ENCODE assay signal across 7 mouse cellular contexts in genomic region chr16:91728123-91729065, GRCm38 (mm10). TPM values are rescaled to one million over a fixed set of nuclear protein-coding genes. Genes with fewer than 3 reads are reported as not detected.
DNase-seq lines count a peak whose midpoint lies in the region; ATAC-seq and TF ChIP-seq lines count a peak whose summit lies in the region.

Gene Cryzl1, minus strand, starts transcription at chr16:91728975.

- no peaks in the 10 kb centered on the region for H3K27me3 ChIP-seq in embryonic facial prominence, embryonic 10.5 days (replicated peaks; ENCODE audit: low read depth, poor library complexity, severe bottlenecking)
- H3K27me3 ChIP-seq in intestine, postnatal 0 days (replicated peaks; ENCODE audit: control insufficient read depth, insufficient read depth, low read length): no peaks in the 10 kb centered on the region
- H3K27me3 ChIP-seq in midbrain, embryonic 12.5 days: no peaks in the 10 kb centered on the region
- H3K27me3 ChIP-seq in small intestine, adult 2 months (ENCODE audit: control insufficient read depth, insufficient read depth, low read length): no peaks in the 10 kb centered on the region

- peak within 1 kb of the TSS; percentile 95 for H3K27ac ChIP-seq in embryonic facial prominence, embryonic 10.5 days (replicated peaks)
- peak within 1 kb of the TSS; percentile 81 for H3K27ac ChIP-seq in intestine, postnatal 0 days (ENCODE audit: low read depth, low read length)
- peak within 1 kb of the TSS; percentile 96 for H3K27ac ChIP-seq in midbrain, embryonic 12.5 days (replicated peaks)
- peak within 1 kb of the TSS; percentile 87 for H3K27ac ChIP-seq in small intestine, adult 2 months (ENCODE audit: insufficient read depth, low read depth, low read length)

- 1% methylated on average over 46 of the region's 46 CpGs for WGBS in embryonic facial prominence, embryonic 10.5 days
- under 1% methylated on average over 46 of the region's 46 CpGs for WGBS in intestine, postnatal 0 days
- 1% methylated on average over 46 of the region's 46 CpGs for WGBS in midbrain, embryonic 12.5 days
- WGBS in small intestine, adult 2 months: under 1% methylated on average over 46 of the region's 46 CpGs

- TF ChIP-seq POLR2A in small intestine, adult 2 months (IDR thresholded peaks at IDR 0.05; ENCODE audit: low read depth, low read length): peak; percentile 73; the same call in 1 of the 2 replicates

- H3K4me3 ChIP-seq in embryonic facial prominence, embryonic 10.5 days: peak within 1 kb of the TSS; percentile 95
- H3K4me3 ChIP-seq in intestine, postnatal 0 days (ENCODE audit: low read depth, low read length): peak within 1 kb of the TSS; percentile 88
- H3K4me3 ChIP-seq in midbrain, embryonic 12.5 days: peak within 1 kb of the TSS; percentile 96
- peak within 1 kb of the TSS; percentile 98 for H3K4me3 ChIP-seq in small intestine, adult 2 months (ENCODE audit: low read depth, low read length)

- peak; percentile 95 for ATAC-seq in intestine, postnatal 0 days
- peak; percentile 95 for ATAC-seq in midbrain, embryonic 12.5 days (ENCODE audit: low FRiP score, low read depth)

- H3K9ac ChIP-seq in intestine, postnatal 0 days (ENCODE audit: low read depth, low read length): peak within 1 kb of the TSS; percentile 78
- peak within 1 kb of the TSS; percentile 97 for H3K9ac ChIP-seq in midbrain, embryonic 12.5 days (replicated peaks)

- peak; percentile 98 for DNase-seq in adrenal gland, postnatal 10 days
- DNase-seq in embryonic facial prominence, embryonic 10.5 days (ENCODE audit: low spot score): peak; percentile 97
- DNase-seq in gonadal fat pad, adult 2 months (ENCODE audit: low read depth): peak; percentile 97
- peak; percentile 99 for DNase-seq in left cerebral cortex, postnatal 4 days

- H3K4me1 ChIP-seq in embryonic facial prominence, embryonic 10.5 days: peaks cover 31% of the 10 kb centered on the region
- no peaks in the 10 kb centered on the region for H3K4me1 ChIP-seq in intestine, postnatal 0 days (replicated peaks; ENCODE audit: control insufficient read depth, insufficient read depth, low read length)
- H3K4me1 ChIP-seq in midbrain, embryonic 12.5 days: peaks cover 31% of the 10 kb centered on the region
- H3K4me1 ChIP-seq in small intestine, adult 2 months (ENCODE audit: control insufficient read depth, insufficient read depth, insufficient read length, low read length): peaks cover 7% of the 10 kb centered on the region

- intact Hi-C loops in left cerebral cortex, postnatal 4 days (cut with DNase I): no loop called here

- peaks cover 8% of the 10 kb centered on the region; the same call in 1 of the 2 replicates for H3K36me3 ChIP-seq in embryonic facial prominence, embryonic 10.5 days (replicated peaks)
- peaks cover 5% of the 10 kb centered on the region; the same call in 1 of the 2 replicates for H3K36me3 ChIP-seq in intestine, postnatal 0 days (ENCODE audit: control insufficient read depth, insufficient read depth)
- H3K36me3 ChIP-seq in midbrain, embryonic 12.5 days: no peaks in the 10 kb centered on the region; the same call in 1 of the 2 replicates
- no peaks in the 10 kb centered on the region for H3K36me3 ChIP-seq in small intestine, adult 2 months (ENCODE audit: control insufficient read depth, insufficient read depth, low read length)

- peak within 1 kb of the TSS; percentile 93 for H3K4me2 ChIP-seq in intestine, postnatal 0 days (replicated peaks; ENCODE audit: low read depth)
- H3K4me2 ChIP-seq in midbrain, embryonic 12.5 days (replicated peaks): peak within 1 kb of the TSS; percentile 77

- no peaks in the 10 kb centered on the region for H3K9me3 ChIP-seq in embryonic facial prominence, embryonic 10.5 days
- no peaks in the 10 kb centered on the region for H3K9me3 ChIP-seq in intestine, postnatal 0 days (ENCODE audit: control insufficient read depth)
- H3K9me3 ChIP-seq in midbrain, embryonic 12.5 days: no peaks in the 10 kb centered on the region

- TF ChIP-seq CTCF in intestine, postnatal 0 days (IDR thresholded peaks at IDR 0.05; ENCODE audit: low read depth): no peak
- no peak for TF ChIP-seq CTCF in small intestine, adult 2 months (IDR thresholded peaks at IDR 0.05; ENCODE audit: extremely low read depth, insufficient read length, insufficient replicate concordance, low read depth, low read length)

RNA-seq across cellular contexts. Expression of gene Cryzl1, which starts in this region (rescaled TPM):
- total RNA-seq in adrenal gland, postnatal 10 days (2021): 10 to 100 TPM; 35.0 to 47.0 TPM
- polyA plus RNA-seq in embryonic facial prominence, embryonic 10.5 days (2016; fragmentation: Nextera tagmentation; extraction: Ambion mirVana): 60.0 and 63.7 TPM in 2 replicates
- 25.1 and 30.9 TPM in 2 replicates for polyA plus RNA-seq in gonadal fat pad, adult 2 months (2012; rRNA removed)
- polyA plus RNA-seq in intestine, postnatal 0 days (2015; fragmentation: Nextera tagmentation; extraction: Ambion mirVana): 36.3 and 42.2 TPM in 2 replicates
- 10 to 100 TPM; 94.0 to 95.0 TPM for total RNA-seq in left cerebral cortex, postnatal 4 days (2021)
- 81.7 and 85.1 TPM in 2 replicates for polyA plus RNA-seq in midbrain, embryonic 12.5 days (2016; fragmentation: Nextera tagmentation; extraction: Ambion mirVana)
- 7.3 and 11.8 TPM in 2 replicates for polyA plus RNA-seq in small intestine, adult 2 months (2012; rRNA removed)

Comparison
In these comparisons a context has a peak if more than half of its experiments do, and no peak if none do; other contexts are left out.
1. Peak in every context shown above with its lines: DNase-seq, ATAC-seq, H3K4me3 ChIP-seq and H3K27ac ChIP-seq.